Mouse (Mus musculus) common myeloid progenitor, adult 5-6 weeks (primary cell): ENCODE results near the gene Ddx20. TPM values are rescaled to one million over a fixed set of nuclear protein-coding genes. Genes with fewer than 3 reads are reported as not detected.
A peak's percentile ranks its signal among the peaks of the same experiment; 100 is the strongest.
"Not testable (repeated sequence)": the region's sequence is repeated elsewhere in the genome, so short reads cannot be mapped to it uniquely, and the experiment has no call there.

Experiments used
- ATAC-seq: replicated peaks from 2 replicates; pipeline ENCODE4 v1.8.0; 2016; ENCODE audit warnings: low read depth, mild to moderate bottlenecking, moderate TSS enrichment, inconsistent platforms; ENCODE audit not compliant: poor library complexity, severe bottlenecking
- total RNA-seq: library from RNA; stranded (forward); fragments of 200-1000, 187-1606 nt; gene quantifications from 2 replicates; pipeline ENCODE4 v1.2.3, GENCODE M21; 2017

Ddx20 gene
- total RNA-seq, 1 experiment from 2014 or later = 61.7 TPM

DNA sequence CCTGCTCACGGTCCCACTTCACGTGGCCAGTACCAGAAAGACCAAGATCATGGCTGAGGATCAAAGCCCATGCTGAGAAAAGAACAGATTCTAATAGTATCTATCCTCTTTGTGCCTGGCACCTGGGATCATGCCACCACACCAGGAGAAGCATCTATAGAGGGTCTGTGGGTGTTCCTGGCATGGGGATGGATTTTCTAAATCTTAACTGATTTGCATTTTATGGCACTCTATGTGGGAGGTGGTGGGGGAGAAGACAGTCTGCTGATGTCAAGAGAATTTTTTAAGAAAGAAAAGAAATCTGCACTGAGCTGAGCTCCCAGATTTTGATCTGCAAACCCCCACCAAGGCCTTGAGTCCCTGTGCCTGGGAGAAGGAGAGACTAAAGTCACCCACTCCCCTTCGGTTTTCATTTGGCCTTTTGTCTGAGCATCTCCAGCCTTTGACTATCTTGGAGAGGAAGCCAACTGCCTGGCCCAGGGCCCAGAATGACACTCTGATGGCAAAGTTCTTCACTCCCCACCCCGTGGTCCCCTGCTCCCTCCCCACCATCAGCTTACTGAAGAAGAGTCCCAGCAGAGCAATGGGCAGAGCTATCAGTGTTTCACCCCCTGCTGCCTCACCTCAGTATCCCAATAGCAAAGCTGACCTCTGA is 19.1 kb upstream of the Ddx20 start:
- no peak for ATAC-seq

DNA sequence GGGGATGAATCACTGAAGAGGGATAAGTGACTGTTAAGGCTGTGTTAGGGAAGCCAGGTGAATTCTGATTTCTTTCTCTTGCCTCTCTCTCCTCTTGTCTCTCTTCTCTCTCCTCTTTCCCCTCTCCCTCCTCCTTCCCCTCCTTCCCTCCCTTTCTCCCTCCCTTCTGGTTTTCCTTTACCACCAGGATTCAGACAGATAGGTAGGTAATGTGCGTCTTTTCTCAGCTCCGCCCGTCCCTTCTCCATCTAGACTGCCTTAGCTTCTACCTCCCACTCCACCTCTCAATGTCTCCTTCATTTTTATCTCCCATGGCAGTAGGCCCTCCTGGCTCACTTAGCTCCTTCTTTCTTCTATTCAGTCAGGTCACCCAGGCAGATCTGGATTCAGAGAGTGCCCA is 18.2 kb upstream of the Ddx20 start:
- ATAC-seq = no peak

GRCm38 (mm10) chr3:105705061-105705549 is 17.7 kb upstream of the Ddx20 start:
- peak; percentile 20 for ATAC-seq

GRCm38 (mm10) chr3:105704031-105705008 is 16.9 kb upstream of the Ddx20 start, which contains the start of gene Inka2:
TSS of gene Inka2 (plus strand) at chr3:105704599.
- ATAC-seq = peak; percentile 91

GRCm38 (mm10) chr3:105703571-105703970 is 16.2 kb upstream of the Ddx20 start:
- ATAC-seq = no peak

GRCm38 (mm10) chr3:105701399-105701798 is 14.0 kb upstream of the Ddx20 start:
- peak; percentile 11; the same call in 1 of the 2 replicates for ATAC-seq

DNA sequence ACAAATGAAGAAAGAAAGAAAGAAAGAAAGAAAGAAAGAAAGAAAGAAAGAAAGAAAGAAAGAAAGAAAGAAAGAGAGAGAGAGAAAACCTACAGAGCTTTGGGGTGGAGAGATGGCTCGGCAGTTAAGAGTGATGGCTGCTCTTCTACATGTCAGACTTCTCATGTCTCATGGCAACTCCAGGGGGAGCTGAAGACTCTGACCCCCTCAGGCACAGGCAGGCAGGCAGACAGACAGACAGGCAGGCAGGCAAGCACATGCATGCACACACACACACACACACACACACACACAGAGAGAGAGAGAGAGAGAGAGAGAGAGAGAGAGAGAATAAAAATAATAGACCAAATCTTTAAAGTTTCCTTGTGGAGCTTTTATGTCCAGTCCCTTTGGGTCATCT is 13.4 kb upstream of the Ddx20 start:
- not testable (repeated sequence) for ATAC-seq

DNA sequence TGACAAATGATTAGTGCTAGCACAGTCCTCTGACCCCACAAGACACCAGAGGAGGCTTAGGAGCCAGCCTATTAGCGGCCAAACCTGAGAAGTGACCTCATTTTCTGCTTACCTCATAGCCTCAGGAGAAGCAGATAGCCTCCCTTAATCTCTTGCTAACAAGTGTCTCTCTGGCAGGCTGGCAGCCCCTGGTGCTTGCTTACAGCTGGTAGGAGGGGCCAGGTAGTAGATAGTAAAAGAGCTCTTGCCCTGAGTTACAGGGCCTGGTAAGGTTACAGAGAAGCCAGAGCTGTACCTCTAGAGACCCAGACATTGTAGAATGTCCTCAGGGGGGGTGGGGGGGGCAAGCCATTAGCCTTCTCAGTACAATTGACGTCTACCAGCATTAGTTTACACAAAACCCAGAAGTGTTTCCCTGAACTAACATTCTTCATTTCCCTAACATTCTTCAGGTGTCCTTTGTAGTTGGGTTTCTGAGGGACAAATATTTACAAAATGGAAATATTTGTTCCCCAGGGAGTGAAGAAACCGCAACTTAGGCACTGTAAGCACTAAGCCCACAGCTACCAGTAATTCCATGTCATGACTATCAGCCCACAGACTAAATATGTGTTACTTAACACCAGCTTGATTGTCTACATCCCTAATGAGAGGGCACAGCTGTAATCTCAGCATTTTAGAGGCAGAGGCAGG is 12.0 kb upstream of the Ddx20 start:
- ATAC-seq = peak; percentile 57

DNA sequence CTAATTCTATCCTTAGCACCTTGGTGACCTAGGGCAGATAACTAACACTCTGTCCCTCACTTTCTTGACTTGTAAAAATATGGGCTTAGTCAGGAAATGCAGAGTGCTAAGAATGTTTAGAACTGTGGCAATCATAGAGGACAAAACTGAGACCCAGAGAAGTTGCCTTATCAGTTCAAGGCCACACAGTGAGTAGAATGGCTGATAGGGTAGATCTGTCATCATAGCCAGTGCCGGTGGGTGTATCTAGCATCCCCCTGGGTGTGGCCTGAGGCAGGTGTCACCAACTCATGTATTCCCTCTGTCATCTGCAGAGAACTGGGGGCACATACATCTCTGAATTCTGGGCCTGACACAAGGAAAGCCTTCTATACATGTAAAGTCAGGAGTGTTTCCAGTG is 10.9 kb upstream of the Ddx20 start:
- ATAC-seq = no peak

DNA sequence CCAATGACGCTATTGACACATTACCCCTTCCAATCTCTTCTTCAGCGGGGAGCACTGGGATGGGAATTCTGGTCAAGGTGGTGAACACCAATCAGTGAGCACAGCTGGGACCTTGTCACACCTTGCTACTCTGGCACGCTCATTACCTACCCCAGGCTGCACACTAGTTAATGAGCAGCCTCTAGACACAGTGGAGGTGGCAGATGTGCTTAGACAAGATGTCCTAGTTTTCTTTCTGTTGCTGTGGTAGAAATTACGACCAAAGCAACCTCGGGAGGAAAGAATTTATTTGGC is 9.7 kb upstream of the Ddx20 start:
- ATAC-seq = no peak

DNA sequence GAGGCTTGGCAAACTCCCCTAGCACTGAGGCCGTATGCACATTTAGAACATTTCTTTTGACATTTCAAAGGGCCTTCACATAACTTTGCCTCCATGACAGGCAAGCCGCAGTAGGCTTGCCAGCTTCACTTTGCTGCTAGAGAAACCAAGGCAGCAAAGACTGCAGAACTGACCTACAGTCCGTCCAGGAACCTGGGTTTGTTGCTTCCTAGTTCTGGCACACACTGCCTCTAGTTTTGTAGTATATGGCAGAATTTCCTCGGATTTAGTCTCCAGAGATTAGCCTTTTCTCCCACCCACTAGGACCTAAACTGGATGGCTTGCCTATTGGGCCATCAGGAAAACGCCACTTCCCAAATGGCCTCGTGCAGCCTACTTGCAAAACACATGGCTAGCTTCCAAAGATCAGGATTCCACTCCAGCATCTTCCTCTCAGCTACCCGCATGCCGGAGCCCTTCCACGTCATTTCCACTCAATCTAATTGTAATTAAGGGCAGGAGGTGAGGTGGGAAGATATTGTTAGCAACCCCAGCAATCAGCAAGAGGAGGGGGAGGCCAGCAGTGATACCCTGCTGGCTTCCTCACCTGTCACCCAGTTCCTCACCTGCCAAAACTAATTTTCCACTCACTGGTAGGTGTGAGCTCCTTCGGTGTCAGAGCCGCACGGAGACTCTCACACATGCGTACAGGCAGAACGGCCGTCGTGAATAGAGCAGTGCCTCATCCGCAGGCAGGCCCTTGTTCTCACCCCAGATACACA is 9.2 kb upstream of the Ddx20 start:
- ATAC-seq = no peak

- no peak for ATAC-seq
Measured at GRCm38 (mm10) chr3:105695476-105696386, 8.4 kb upstream of the Ddx20 start.

DNA sequence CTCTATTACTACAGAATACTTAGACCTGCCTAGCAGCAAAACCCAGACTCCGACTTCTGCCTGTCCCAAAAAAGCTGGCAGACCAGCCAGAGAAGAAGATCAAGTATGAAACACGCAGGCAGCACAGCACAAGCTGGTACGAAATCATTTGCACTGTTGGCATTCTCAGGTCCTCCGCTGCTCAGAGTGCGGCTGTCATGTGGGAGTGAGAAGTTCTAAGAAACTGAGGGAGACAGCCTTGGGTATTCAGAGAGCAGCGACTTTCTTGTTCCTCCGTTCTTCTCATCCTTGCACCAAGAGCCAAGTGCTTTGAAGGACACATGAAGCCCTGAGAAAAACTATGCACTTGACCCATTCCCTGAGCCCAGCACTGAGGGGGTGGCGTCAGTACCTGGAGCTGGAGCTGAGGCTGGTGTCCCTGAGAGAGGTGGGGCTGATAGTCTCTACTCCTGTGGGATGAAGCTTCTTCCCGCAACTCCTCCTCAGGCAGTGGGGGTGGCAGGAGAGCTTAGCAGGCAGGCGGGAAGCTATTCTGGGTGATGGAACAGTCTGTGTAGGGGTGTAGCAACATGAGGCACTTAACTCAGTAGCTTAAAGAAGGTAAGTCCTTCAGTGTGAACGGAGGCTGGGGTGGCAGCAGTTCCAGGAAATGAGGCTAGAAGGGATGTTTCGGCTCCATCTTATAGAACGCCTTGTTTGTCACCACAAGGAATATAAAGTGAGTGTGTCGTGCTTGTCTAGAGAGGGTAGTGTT is 6.1 kb upstream of the Ddx20 start:
- no peak for ATAC-seq

- no peak for ATAC-seq
Measured at GRCm38 (mm10) chr3:105688536-105688935, 1.2 kb upstream of the Ddx20 start.

DNA sequence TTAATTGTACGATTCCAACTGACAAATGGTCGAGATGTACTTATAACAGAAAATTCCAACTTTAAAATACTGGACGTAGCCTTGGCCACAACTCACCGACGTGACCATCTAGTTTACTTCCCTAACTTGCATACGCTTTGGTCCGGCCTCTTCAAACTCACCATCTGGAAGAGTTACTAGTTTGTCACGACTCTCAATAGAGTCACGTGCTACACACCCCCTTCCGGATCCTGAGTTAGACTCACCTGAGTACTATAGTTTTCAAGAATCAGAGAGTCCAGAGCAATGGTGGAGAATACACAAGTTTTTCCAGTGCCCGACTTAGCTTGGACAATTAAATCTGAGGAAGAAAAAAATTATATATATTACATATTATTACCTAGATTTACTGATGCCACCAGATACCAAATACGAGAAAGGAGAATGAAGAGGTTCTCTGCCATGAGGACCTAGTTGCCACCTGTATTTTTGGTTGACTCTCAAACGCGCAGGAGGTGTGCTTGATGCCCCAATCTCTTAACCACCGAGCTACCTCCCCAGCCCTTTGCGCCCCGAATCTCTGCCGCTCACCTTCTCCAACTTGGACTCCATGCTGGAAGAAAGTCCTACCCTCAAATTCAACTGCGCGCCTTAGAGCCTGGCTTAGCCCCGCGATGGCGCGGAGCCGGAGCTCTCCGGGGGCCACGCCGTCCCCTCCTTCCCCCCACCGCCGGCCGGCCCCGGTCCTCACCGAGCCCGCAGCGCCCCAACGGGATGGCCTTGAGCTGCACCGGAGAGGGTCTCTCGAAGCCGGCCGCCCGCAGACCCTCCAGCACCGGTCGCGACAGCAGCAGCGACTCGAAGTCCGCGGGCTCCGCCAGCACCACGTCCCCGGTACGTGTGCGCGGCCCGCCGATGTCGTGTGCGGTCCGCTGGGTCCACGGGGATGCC is 715 bp downstream of the Ddx20 start:
- ATAC-seq = peak; percentile 10; the same call in 1 of the 2 replicates

GRCm38 (mm10) chr3:105680346-105680745 is 7.0 kb downstream of the Ddx20 start:
- no peak for ATAC-seq

GRCm38 (mm10) chr3:105675932-105676331 is 11.4 kb downstream of the Ddx20 start:
- peak; percentile 63 for ATAC-seq
